Mouse (Mus musculus): ENCODE data around the gene Proser2. TPM values are rescaled to one million over a fixed set of nuclear protein-coding genes. Genes with fewer than 3 reads are reported as not detected.

The Proser2 gene
- total RNA-seq (2014; fragmentation: Nextera tagmentation) (not detected in 2 replicates), total RNA-seq (2017) (not detected in 2 replicates)

GRCm38 (mm10) chr2:6129555-6130355, at the start of gene Proser2:
Gene Proser2, minus strand, starts transcription at chr2:6130211.
- ATAC-seq (replicated peaks; ENCODE audit: poor library complexity, severe bottlenecking) = peak; percentile 90

- ATAC-seq (replicated peaks; ENCODE audit: poor library complexity, severe bottlenecking) = peak; percentile 89
These were observed 49.7 kb upstream of the Proser2 start for GRCm38 (mm10) chr2:6179749-6180117.

- peak; percentile 50 for ATAC-seq (replicated peaks; ENCODE audit: poor library complexity, severe bottlenecking)
These were observed 49.1 kb upstream of the Proser2 start for GRCm38 (mm10) chr2:6178901-6179748.

- ATAC-seq (replicated peaks; ENCODE audit: poor library complexity, severe bottlenecking) = no peak
These were observed 43.0 kb upstream of the Proser2 start for GRCm38 (mm10) chr2:6173013-6173412.

GRCm38 (mm10) chr2:6168560-6168959, 38.5 kb upstream of the Proser2 start:
- ATAC-seq (replicated peaks; ENCODE audit: poor library complexity, severe bottlenecking) = peak; percentile 44

GRCm38 (mm10) chr2:6167843-6168558, 38.0 kb upstream of the Proser2 start:
- peak; percentile 44 for ATAC-seq (replicated peaks; ENCODE audit: poor library complexity, severe bottlenecking)

- peak; percentile 60 for ATAC-seq (replicated peaks; ENCODE audit: poor library complexity, severe bottlenecking)
These were observed 35.8 kb upstream of the Proser2 start for GRCm38 (mm10) chr2:6165771-6166170.

GRCm38 (mm10) chr2:6164606-6165290, 34.7 kb upstream of the Proser2 start:
- no peak for ATAC-seq (replicated peaks; ENCODE audit: poor library complexity, severe bottlenecking)

GRCm38 (mm10) chr2:6162366-6163040, 32.5 kb upstream of the Proser2 start:
- ATAC-seq (replicated peaks; ENCODE audit: poor library complexity, severe bottlenecking) = peak; percentile 77

GRCm38 (mm10) chr2:6159735-6160134, 29.7 kb upstream of the Proser2 start:
- no peak for ATAC-seq (replicated peaks; ENCODE audit: poor library complexity, severe bottlenecking)

- ATAC-seq (replicated peaks; ENCODE audit: poor library complexity, severe bottlenecking) = peak; percentile 54
These were observed 29.2 kb upstream of the Proser2 start for GRCm38 (mm10) chr2:6159219-6159618.

GRCm38 (mm10) chr2:6157635-6158034, 27.6 kb upstream of the Proser2 start:
- ATAC-seq (replicated peaks; ENCODE audit: poor library complexity, severe bottlenecking) = no peak

GRCm38 (mm10) chr2:6157208-6157607, 27.2 kb upstream of the Proser2 start:
- no peak for ATAC-seq (replicated peaks; ENCODE audit: poor library complexity, severe bottlenecking)

- no peak for ATAC-seq (replicated peaks; ENCODE audit: poor library complexity, severe bottlenecking)
These were observed 19.8 kb upstream of the Proser2 start for GRCm38 (mm10) chr2:6149801-6150200.

- no peak for ATAC-seq (replicated peaks; ENCODE audit: poor library complexity, severe bottlenecking)
These were observed 16.9 kb upstream of the Proser2 start for GRCm38 (mm10) chr2:6146901-6147300.

GRCm38 (mm10) chr2:6146257-6146656, 16.2 kb upstream of the Proser2 start:
- no peak for ATAC-seq (replicated peaks; ENCODE audit: poor library complexity, severe bottlenecking)

- no peak for ATAC-seq (replicated peaks; ENCODE audit: poor library complexity, severe bottlenecking)
These were observed 15.6 kb upstream of the Proser2 start for GRCm38 (mm10) chr2:6145611-6146010.

- no peak for ATAC-seq (replicated peaks; ENCODE audit: poor library complexity, severe bottlenecking)
These were observed 13.1 kb upstream of the Proser2 start for GRCm38 (mm10) chr2:6142915-6143654.
